Mouse (Mus musculus): ENCODE results near the gene Cmtm4. TPM values are rescaled to one million over a fixed set of nuclear protein-coding genes. Genes with fewer than 3 reads are reported as not detected.

Cmtm4 gene
- polyA plus RNA-seq (2012; rRNA removed), result 13.0 and 25.6 TPM in 2 replicates

DNA sequence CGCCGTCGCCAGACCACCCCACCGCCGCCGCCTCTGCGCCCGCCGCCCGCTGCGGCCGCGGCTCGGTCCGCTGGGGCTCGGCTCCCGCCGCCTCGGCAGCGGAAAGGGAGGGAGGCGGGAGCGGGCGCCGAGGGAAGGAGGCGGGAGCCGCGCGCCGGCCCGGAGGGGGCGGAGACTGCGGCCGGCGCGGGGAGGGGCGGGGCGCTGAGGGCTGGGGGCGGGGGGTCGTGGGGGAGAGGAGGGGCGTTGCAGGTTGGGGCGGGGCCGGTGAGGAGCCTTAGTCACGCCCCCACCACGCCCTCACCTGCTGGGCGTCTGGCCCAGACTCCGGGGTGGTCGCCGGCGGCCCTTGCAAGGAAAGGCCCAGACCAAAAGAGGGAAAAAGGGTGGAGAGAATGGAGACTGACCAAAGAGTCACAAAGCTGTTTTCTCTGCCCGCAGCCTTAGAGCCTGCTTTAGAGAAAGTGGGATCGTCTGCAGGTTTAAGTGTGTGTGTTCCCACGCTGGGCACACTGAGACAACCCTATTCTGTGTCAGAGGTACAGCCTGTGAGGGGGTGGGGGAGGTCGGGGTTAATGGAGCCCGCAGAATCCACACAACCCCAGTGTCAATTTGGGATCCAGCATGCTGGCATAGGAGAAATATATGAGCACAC, at the start of gene Cmtm4:
Gene Cmtm4 (minus strand): TSS at position 105 of the 655 bp plus-strand sequence.
- Histone ChIP-seq H3K27ac (ENCODE audit: insufficient read depth, low read depth, low read length) (peak within 1 kb of the TSS; percentile 66), H3K27me3 (ENCODE audit: control insufficient read depth, insufficient read depth, low read length) (no peaks in the 10 kb centered on the region), H3K36me3 (ENCODE audit: control insufficient read depth, insufficient read depth, low read length) (no peaks in the 10 kb centered on the region), H3K4me3 (ENCODE audit: low read depth, low read length) (peak within 1 kb of the TSS; percentile 78), H3K4me1 (ENCODE audit: control insufficient read depth, insufficient read depth, insufficient read length, low read length) (peaks cover 8% of the 10 kb centered on the region)
- TF ChIP-seq CTCF (IDR thresholded peaks at IDR 0.05; ENCODE audit: extremely low read depth, insufficient read length, insufficient replicate concordance, low read depth, low read length), result no peak
- TF ChIP-seq POLR2A (IDR thresholded peaks at IDR 0.05; ENCODE audit: low read depth, low read length), result no peak; the same call in 1 of the 2 replicates
- 4% methylated on average over 32 of the region's 54 CpGs for WGBS

DNA sequence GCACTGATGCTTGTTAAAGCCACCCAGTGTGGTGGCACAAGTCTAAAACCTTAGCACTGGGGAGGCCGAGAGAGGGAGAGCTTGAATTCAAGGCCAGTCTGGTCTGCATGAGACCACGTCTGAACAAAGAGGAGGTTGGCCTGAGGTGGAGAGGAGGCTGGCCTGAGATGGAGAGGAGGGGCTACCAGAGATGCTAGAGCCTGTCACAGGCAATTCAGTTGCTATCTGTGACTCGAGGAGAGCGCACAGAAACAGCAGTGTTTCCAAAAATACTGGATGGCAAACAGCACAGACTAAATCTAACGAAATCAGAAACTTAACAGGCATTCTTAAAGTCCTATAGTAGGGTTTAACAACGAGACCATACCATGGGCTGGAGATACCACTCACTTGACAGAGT, 49.6 kb upstream of the Cmtm4 start:
- TF ChIP-seq POLR2A (IDR thresholded peaks at IDR 0.05; ENCODE audit: low read depth, low read length), result no peak
- TF ChIP-seq CTCF (IDR thresholded peaks at IDR 0.05; ENCODE audit: extremely low read depth, insufficient read length, insufficient replicate concordance, low read depth, low read length), result no peak
- 77% methylated on average over 6 of the region's 6 CpGs for WGBS
- Histone ChIP-seq H3K27ac (ENCODE audit: insufficient read depth, low read depth, low read length) (no peak overlapping the region), H3K27me3 (ENCODE audit: control insufficient read depth, insufficient read depth, low read length) (no peaks in the 10 kb centered on the region), H3K36me3 (ENCODE audit: control insufficient read depth, insufficient read depth, low read length) (no peaks in the 10 kb centered on the region), H3K4me3 (ENCODE audit: low read depth, low read length) (no peak overlapping the region), H3K4me1 (ENCODE audit: control insufficient read depth, insufficient read depth, insufficient read length, low read length) (peaks cover 9% of the 10 kb centered on the region; the same call in 1 of the 2 replicates)

DNA sequence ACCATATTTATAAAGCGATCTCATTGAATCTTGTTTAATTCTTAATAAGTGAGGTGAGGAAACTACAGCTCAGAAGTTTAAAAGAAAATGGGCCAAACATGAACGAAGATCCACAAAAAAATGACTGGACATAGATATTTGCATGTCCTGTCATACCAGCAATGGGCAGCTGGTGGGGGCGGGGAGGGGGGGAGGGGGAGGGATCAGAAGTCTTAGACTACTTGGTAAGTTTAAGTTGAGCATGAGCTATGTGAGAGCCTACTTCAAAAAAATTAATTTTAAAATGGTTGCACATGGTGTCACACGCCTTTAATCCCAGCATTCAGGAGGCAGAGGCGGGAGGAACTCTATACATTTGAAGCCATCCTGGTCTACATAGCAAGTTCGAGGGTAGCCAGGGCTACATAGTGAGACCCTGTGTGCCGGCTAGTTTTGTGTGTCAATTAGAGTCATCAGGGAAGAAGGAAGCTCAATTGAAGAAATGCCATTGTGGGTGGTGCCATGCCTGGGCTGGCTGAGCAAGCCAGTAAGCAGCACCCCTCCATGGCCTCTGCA, 47.6 kb upstream of the Cmtm4 start:
- WGBS, result 62% methylated on average over 7 of the region's 7 CpGs
- H3K4me1 ChIP-seq (ENCODE audit: control insufficient read depth, insufficient read depth, insufficient read length, low read length), result peaks cover 12% of the 10 kb centered on the region; the same call in 1 of the 2 replicates
- H3K27ac ChIP-seq (ENCODE audit: insufficient read depth, low read depth, low read length), result no peak overlapping the region
- H3K27me3 ChIP-seq (ENCODE audit: control insufficient read depth, insufficient read depth, low read length), result no peaks in the 10 kb centered on the region
- TF ChIP-seq CTCF (IDR thresholded peaks at IDR 0.05; ENCODE audit: extremely low read depth, insufficient read length, insufficient replicate concordance, low read depth, low read length) (no peak), POLR2A (IDR thresholded peaks at IDR 0.05; ENCODE audit: low read depth, low read length) (no peak)
- H3K36me3 ChIP-seq (ENCODE audit: control insufficient read depth, insufficient read depth, low read length), result peaks cover 12% of the 10 kb centered on the region
- H3K4me3 ChIP-seq (ENCODE audit: low read depth, low read length), result no peak overlapping the region

DNA sequence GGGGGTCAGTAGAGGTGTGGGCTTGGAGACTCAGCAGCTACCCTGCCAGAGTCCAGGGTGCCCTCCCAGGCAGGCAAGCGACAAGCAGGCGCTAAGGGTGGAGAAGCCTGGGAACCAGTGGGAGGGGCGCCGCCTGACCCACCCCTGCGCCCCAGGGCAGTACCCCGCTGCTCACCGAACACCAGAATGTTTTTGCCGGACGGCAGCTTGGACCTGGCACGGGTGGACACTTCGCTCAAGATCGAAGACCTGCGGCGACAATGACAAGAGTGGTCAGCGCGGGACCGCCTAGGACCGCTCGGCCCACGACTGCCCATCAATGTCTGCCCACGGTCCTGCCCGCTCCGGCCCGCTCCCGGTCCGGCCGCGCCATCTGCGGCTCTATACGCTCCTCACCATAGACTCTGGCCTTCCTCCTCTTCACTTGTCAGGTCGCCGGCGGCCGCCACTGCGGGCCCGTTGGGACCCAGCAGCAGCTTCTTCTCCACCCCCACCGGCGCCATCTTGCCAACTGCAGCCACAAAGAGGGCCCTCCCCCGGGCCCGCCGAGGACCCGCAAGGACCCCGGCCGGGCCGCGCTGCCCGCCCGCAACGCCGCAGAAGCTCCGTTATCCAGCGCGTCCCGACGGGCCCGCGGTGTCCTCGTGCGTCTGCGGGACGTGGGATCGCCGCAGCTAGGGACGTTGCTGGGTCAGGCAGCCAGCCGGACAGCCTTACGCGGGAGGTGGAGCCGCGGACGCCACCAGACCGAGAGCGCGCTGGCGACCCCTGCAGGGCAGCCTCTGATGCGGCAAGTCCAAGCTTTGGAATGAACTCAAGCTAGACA, 46.9 kb upstream of the Cmtm4 start, which contains the start of gene Dync1li2:
Gene Dync1li2 (minus strand): TSS at position 749 of the 826 bp plus-strand sequence.
- under 1% methylated on average over 74 of the region's 75 CpGs for WGBS
- Histone ChIP-seq H3K27me3 (ENCODE audit: control insufficient read depth, insufficient read depth, low read length) (no peaks in the 10 kb centered on the region), H3K36me3 (ENCODE audit: control insufficient read depth, insufficient read depth, low read length) (peaks cover 12% of the 10 kb centered on the region), H3K4me3 (ENCODE audit: low read depth, low read length) (peak within 1 kb of the TSS; percentile 86), H3K27ac (ENCODE audit: insufficient read depth, low read depth, low read length) (peak within 1 kb of the TSS; percentile 77), H3K4me1 (ENCODE audit: control insufficient read depth, insufficient read depth, insufficient read length, low read length) (peaks cover 12% of the 10 kb centered on the region; the same call in 1 of the 2 replicates)
- TF ChIP-seq CTCF (IDR thresholded peaks at IDR 0.05; ENCODE audit: extremely low read depth, insufficient read length, insufficient replicate concordance, low read depth, low read length) (peak; percentile 89), POLR2A (IDR thresholded peaks at IDR 0.05; ENCODE audit: low read depth, low read length) (peak; percentile 63)

DNA sequence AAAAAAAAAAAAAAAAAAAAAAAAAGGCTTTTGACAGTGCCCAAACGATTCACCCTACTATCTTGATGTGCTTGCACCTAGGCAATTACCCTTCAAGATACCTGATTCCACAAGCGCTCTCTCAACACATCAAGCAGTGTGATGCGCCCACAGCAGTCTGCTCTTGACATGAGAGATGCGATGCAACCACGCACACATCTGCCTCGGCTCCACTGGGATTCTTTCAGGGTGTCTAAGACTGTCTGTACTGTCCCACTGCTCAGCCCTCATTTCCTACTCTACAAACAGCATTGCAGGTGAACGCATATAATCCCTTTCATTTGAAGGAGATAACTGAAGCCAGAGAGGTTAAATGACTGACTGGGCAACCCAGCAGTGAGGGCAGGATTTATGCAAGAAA, 46.0 kb upstream of the Cmtm4 start:
- Histone ChIP-seq H3K4me1 (ENCODE audit: control insufficient read depth, insufficient read depth, insufficient read length, low read length) (peaks cover 12% of the 10 kb centered on the region; the same call in 1 of the 2 replicates), H3K27me3 (ENCODE audit: control insufficient read depth, insufficient read depth, low read length) (no peaks in the 10 kb centered on the region), H3K27ac (ENCODE audit: insufficient read depth, low read depth, low read length) (no peak overlapping the region), H3K4me3 (ENCODE audit: low read depth, low read length) (peak overlapping the region; percentile 86), H3K36me3 (ENCODE audit: control insufficient read depth, insufficient read depth, low read length) (peaks cover 20% of the 10 kb centered on the region)
- TF ChIP-seq CTCF (IDR thresholded peaks at IDR 0.05; ENCODE audit: extremely low read depth, insufficient read length, insufficient replicate concordance, low read depth, low read length) (no peak), POLR2A (IDR thresholded peaks at IDR 0.05; ENCODE audit: low read depth, low read length) (no peak)
- 56% methylated on average over 7 of the region's 7 CpGs for whole genome bisulfite sequencing

DNA sequence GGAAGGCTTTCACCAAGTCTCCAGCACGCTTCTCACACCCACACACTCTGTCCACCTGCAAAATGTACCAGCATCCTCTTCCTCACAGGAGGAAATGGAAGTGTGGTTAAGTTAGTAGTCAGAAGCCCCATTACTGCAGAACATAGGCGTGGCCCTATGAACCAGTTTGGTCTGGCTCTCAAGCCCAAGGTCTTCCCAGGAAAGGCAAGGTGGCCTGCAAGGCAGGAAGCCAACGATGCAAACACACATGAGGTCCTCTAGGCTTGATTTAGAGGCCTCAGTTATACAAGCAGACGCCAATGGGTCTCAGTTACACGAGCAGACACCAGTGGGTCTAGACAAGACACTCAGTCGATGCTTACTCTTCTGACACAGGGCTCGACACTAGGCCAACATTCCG, 43.9 kb upstream of the Cmtm4 start:
- peaks cover 36% of the 10 kb centered on the region for H3K36me3 ChIP-seq (ENCODE audit: control insufficient read depth, insufficient read depth, low read length)
- H3K4me1 ChIP-seq (ENCODE audit: control insufficient read depth, insufficient read depth, insufficient read length, low read length), result peaks cover 18% of the 10 kb centered on the region
- no peak overlapping the region for H3K27ac ChIP-seq (ENCODE audit: insufficient read depth, low read depth, low read length)
- 82% methylated on average over 8 of the region's 8 CpGs for WGBS
- no peak for TF ChIP-seq POLR2A (IDR thresholded peaks at IDR 0.05; ENCODE audit: low read depth, low read length)
- TF ChIP-seq CTCF (IDR thresholded peaks at IDR 0.05; ENCODE audit: extremely low read depth, insufficient read length, insufficient replicate concordance, low read depth, low read length), result no peak
- no peaks in the 10 kb centered on the region for H3K27me3 ChIP-seq (ENCODE audit: control insufficient read depth, insufficient read depth, low read length)
- no peak overlapping the region for H3K4me3 ChIP-seq (ENCODE audit: low read depth, low read length)
